In genomic region chr2:41534589-41534988, GRCm38 (mm10) we compare ENCODE assay signal across 18 mouse cellular contexts.
"Had no signal": no experiment of that assay in that cellular context is flagged by ENCODE, and none has a peak within 500 bp of the region (broad histone marks: within the 10 kb centered on the region; RNA-seq: fewer than 3 reads in every experiment).

No protein-coding gene starts in this region.

- DNase-seq: kidney, postnatal 14 days; kidney, postnatal 4 days; liver, embryonic 13.5 days; lung, adult 2 months; lung, postnatal 14 days; lung, postnatal 4 days; midbrain, embryonic 14.5 days; right cerebral cortex, adult 18-20 months; right cerebral cortex, postnatal 14 days; right cerebral cortex, postnatal 4 days; thymus, adult 2 months; thymus, postnatal 14 days; thymus, postnatal 4 days had no signal

- H3K4me1 ChIP-seq: kidney, embryonic 15.5 days; liver, embryonic 13.5 days; neural tube, embryonic 13.5 days had no signal

- H3K4me2 ChIP-seq: kidney, embryonic 15.5 days; liver, embryonic 13.5 days; midbrain, embryonic 11.5 days; neural tube, embryonic 13.5 days had no signal

- H3K27ac ChIP-seq: kidney, embryonic 15.5 days; liver, embryonic 13.5 days; neural tube, embryonic 13.5 days; stomach, postnatal 0 days had no signal

- H3K4me3 ChIP-seq: kidney, embryonic 15.5 days; liver, embryonic 13.5 days; myocyte; neural tube, embryonic 13.5 days had no signal

- H3K36me3 ChIP-seq: kidney, embryonic 15.5 days; liver, embryonic 13.5 days; neural tube, embryonic 13.5 days had no signal

- H3K27me3 ChIP-seq: kidney, embryonic 15.5 days; liver, embryonic 13.5 days; neural tube, embryonic 13.5 days had no signal

- H3K9me3 ChIP-seq: kidney, embryonic 15.5 days; liver, embryonic 13.5 days; neural tube, embryonic 13.5 days had no signal

- H3K9ac ChIP-seq: kidney, embryonic 15.5 days; liver, embryonic 13.5 days; neural tube, embryonic 13.5 days had no signal
